Mouse (Mus musculus): ENCODE results near the gene 4632433K11Rik.
"Not testable (repeated sequence)": the region's sequence is repeated elsewhere in the genome, so short reads cannot be mapped to it uniquely, and the experiment has no call there.

Gene 4632433K11Rik

GRCm38 (mm10) chr7:5033818-5034217 lies at the start of gene 4632433K11Rik:
TSS of gene 4632433K11Rik (plus strand) at chr7:5034118.
- DNase-seq, result no peak

DNA sequence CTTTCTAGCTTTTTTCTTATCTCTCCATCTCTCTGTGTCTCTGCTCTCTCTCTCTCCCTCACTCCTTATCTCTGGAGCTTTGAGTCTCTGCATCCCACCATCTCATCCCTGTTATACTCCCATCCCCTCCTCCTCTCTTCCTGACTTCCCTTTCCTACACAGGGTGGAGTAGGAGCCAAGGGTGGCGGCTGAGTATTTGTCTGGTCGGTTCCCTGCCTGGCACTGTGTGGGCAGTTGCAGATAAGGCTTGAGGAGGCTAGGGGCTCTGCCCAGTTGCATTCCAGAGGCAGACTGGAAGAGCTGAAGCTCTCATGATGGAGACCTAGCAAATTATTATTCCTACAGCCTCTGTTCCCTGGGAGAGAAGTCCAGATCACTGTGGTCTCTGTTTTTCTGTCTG lies 45.7 kb upstream of the 4632433K11Rik start:
- DNase-seq, result no peak

GRCm38 (mm10) chr7:4993347-4993998 lies 40.4 kb upstream of the 4632433K11Rik start:
- no peak for DNase-seq

DNA sequence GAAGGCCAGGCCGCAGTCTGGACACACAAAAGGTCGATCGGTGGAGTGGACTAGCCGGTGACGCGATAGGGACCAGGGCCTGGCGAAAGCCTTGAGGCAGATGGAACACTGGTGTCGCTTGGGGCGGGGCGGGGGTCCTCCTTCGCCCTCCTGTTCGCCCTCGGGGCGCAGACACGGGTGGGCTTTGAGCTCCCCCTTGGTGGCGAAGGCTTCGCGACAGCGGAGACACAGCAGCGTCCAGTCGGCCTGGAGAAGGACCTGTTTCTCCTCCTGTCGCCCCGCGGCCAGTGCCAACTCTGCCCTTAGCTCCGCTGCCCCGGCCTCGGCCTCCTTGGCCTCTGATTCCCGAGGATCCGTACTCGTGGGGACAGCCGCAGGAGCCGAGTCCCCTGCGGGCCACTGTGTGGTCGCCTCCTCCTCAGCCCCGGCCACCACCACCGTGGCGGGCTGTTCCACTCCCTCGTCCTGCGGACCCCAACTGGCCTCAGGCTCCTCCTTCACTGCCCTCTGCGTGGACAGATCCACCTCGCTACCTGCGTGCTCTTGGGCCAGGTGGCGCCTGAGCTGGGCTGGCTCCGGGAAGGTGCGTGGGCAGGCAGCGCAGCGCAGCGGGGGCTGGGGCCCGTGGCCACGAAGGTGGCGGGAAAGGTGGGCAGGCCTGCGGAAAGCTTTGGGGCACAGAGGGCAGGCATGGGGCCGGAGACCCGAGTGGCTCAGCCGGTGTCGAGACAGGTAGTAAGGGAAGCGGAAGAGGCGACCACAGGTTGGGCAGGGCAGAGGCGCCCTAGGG lies 39.7 kb upstream of the 4632433K11Rik start:
- peak; percentile 83 for DNase-seq

GRCm38 (mm10) chr7:4995268-4996002 lies 38.5 kb upstream of the 4632433K11Rik start:
- peak; percentile 87 for DNase-seq

DNA sequence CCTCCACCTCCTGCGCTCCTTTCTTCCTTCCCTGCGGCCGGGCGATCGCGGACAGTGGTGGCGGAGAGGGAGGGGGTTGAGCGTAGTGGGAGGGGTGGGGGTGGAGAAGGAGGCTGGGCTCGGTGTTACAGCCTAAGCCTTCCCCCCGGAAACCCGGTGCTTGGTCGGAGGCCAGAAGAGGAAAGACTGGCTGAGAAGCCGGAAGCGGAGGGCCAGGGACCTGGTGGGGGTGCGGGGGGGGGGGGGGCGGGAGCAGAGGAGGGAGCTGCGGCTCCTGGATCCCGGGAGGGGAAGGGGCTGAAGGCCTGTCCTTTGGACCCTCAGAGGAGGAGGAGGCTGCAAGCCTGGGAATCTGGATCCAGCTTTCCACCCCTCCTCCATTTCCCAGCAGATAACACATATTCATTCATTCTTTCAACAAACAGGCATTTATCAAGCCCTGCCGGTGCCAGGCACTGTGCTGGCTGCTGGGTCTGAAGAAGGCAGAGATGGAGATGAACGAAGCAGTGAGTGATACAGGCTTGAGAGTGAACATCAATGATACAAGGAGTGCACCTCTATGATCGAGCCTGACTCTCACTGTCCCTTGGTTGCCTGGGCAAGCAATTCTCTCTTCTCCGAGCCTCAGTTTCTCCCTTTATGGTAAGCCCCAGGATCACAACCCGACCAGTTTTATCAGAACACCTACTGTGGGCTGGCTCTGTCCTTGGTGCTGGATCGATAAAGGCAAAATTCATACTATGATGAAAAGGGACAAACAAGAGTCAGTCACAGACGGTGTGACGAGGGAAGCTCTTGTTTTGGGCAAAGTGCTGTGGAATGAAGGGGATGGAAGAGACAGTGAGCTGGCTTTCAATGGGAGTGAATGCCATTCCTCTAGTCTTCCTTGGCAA lies 37.7 kb upstream of the 4632433K11Rik start, which contains the start of gene Zfp579:
Zfp579 (minus strand) TSS at position 156 of the 893 bp plus-strand sequence.
- DNase-seq, result peak; percentile 99

DNA sequence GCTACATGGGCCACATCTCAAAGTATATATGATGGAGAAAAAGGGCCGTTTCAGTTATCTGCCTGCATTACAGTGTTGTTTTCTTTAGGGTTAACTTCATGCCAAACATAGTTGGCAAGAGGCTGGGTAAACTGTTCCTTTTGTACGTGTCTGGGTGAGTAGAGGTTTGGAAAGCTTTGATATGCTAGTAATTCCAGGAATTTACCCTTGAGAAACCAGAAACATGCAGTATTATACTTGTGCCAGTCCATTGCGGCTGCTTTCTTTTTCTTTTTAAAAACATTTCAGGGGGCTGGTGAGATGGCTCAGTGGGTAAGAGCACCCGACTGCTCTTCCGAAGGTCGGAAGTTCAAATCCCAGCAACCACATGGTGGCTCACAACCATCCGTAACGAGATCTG lies 37.0 kb upstream of the 4632433K11Rik start:
- DNase-seq, result no peak

DNA sequence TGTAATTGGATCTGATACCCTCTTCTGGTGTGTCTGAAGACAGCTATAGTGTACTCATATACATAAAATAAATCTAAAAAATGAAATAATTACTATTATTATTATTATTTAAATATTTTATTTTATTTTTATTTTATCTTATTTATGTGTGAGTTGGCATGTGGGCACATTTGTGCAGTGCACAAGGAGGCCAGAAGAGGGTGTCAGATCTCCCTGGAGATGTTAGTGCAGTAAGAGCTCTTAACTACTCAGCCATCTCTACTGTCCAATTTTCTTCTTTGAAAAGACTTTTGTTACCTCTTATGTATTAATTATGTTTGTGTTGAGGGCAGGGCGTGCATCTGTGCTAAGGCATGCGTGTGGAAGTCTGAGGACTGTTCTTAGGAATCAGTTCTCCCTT lies 34.0 kb upstream of the 4632433K11Rik start:
- no peak for DNase-seq

DNA sequence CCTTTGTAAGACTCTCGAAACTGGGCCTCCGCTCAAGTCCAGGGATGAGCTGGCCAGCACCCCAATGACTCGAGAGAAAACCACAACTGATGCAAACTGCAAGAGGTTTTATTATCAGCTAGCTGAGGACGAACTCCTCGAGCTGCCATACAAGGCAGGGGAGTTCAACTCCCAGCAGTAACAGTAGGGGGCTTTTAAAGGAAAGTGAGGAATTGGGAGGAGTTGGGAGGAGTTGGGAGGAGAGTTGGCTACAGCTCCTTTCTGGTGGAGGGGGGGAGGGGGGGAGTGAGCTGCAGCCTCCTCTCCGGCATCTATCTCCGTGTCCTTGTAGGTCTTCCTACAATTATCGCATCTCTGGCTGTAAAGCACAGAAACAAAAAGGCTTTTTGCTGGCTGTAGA lies 31.0 kb upstream of the 4632433K11Rik start:
- DNase-seq, result not testable (repeated sequence)

- DNase-seq, result no peak
Measured at GRCm38 (mm10) chr7:5008229-5008628, 25.7 kb upstream of the 4632433K11Rik start.

DNA sequence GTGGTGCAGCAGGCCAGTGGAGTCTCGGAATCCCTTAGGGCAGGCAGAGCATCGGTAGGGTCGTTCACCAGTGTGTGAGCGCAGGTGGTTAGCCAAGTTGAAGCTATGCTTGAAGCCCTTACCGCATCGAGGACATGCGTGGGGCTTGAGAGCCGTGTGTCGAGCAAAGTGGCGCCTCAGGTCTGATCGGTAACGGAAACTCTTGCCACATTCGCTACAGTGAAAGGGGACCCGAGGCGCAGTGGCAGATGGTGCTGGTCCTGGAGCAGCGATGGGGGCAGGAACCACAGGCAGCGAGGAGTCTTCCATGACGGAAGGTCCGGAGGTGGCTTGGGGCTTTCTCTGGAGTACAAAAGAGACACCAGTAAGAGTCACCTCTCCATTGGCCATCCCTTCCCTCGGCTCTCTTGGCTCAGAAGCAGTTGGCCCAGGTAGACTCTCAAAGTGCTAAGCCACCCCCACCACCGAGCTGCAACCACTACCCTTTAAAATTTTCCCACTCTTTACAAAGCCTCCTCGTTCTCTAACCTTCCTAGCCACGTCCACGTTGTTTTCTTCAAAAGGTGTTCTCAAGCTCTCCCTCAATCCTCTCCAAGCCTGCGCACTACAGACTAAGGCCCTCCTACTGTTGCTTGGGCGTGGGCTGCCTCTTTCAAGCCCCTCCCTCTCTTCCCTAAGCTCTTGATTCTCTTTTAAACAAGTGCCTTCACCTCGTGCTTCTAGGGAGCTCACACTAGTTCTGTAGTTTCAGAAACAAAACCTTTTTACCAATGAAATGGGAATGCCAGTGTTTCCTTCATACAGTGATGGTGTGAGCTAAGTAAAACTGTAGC lies 21.0 kb upstream of the 4632433K11Rik start:
- DNase-seq, result peak; percentile 90

- peak; percentile 99 for DNase-seq
Measured at GRCm38 (mm10) chr7:5014251-5015117, 19.4 kb upstream of the 4632433K11Rik start, which contains the start of the genes Zfp524 and Fiz1. TSS of gene Zfp524 (plus strand) at chr7:5014415. TSS of gene Fiz1 (minus strand) at chr7:5014697.

GRCm38 (mm10) chr7:5015118-5016001 lies 18.6 kb upstream of the 4632433K11Rik start, which contains the start of gene Gm44973:
TSS of gene Gm44973 (plus strand) at chr7:5015496.
- DNase-seq, result peak; percentile 100

DNA sequence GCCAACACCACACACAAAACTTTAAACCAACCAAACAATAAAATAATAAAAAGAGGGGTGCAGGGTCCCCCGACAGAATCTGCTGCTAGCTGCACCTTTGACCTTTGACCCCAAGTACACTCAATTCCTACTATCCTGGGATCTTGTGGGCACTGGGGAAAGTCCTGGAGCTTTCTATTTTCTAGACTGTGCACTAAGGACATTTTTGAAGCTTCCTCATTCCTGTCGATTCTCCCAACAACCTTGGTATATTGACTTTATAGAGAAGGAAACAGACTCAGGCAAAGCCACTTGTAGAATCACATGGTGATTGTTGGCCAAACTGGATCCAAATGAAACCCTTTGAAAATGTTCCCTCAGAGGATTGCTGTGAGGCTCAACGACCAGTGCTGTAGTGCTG lies 17.9 kb upstream of the 4632433K11Rik start:
- no peak for DNase-seq

- peak; percentile 85 for DNase-seq
Measured at GRCm38 (mm10) chr7:5016920-5017319, 17.0 kb upstream of the 4632433K11Rik start.

DNA sequence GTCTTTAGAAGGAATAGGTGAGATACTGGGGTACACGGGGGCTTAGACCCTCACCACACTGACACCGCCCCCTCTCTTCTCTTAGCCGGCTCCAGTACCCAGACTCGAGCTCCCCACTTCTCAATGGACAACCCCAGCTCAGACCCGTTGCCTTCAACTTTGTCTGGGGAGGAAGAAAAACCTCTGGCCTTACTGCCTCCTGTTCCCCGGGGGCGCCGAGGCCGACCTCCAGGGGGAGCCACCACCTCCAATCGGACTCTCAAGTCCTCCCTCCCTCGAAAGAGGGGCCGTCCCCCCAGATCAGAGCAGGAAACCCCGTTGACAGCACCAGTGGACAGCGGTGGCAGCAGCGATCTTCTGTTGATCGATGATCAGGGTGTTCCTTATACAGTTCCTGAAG lies 16.6 kb upstream of the 4632433K11Rik start:
- DNase-seq, result peak; percentile 92

DNA sequence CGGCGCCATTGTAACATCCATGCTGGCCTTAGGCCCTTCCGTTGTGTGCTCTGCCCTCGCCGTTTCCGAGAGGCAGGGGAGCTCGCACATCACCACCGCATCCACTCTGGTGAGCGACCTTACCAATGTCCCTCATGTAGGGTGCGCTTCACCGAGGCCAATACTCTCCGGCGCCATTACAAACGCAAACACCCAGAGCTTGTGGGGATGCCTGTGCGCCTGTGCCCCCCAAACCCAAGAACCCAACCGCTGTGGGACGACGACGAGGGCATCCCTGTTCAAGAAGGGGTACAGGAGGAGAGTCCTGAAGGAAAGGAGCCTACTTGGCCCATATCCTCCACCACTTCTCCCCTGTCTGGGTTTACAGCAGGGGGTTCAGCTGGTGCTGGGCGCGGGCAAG lies 16.0 kb upstream of the 4632433K11Rik start:
- peak; percentile 90 for DNase-seq

- DNase-seq, result peak; percentile 90
Measured at GRCm38 (mm10) chr7:5019576-5019975, 14.3 kb upstream of the 4632433K11Rik start.
